Mouse (Mus musculus) A20 (cell line): ENCODE results near the gene Wdfy3.
"Not testable (repeated sequence)": the region's sequence is repeated elsewhere in the genome, so short reads cannot be mapped to it uniquely, and the experiment has no call there.

ENCODE experiments used
- DNase-seq: peaks from one replicate; pipeline ENCODE4 v3.0.0-alpha.2; 2011; ENCODE audit warnings: low read depth, low spot score

Gene Wdfy3

GRCm38 (mm10) chr5:102001026-102001425 is 68.7 kb downstream of the Wdfy3 start:
- DNase-seq, result no peak

- DNase-seq, result no peak
Observed at GRCm38 (mm10) chr5:101998971-101999370, 70.8 kb downstream of the Wdfy3 start.

GRCm38 (mm10) chr5:101996036-101996735 is 73.5 kb downstream of the Wdfy3 start:
- DNase-seq, result no peak

GRCm38 (mm10) chr5:101995451-101995995 is 74.2 kb downstream of the Wdfy3 start:
- DNase-seq, result no peak

GRCm38 (mm10) chr5:101993996-101994395 is 75.7 kb downstream of the Wdfy3 start:
- no peak for DNase-seq

GRCm38 (mm10) chr5:101992969-101993670 is 76.6 kb downstream of the Wdfy3 start:
- no peak for DNase-seq

- DNase-seq, result no peak
Observed at GRCm38 (mm10) chr5:101990298-101990845, 79.3 kb downstream of the Wdfy3 start.

- DNase-seq, result no peak
Observed at GRCm38 (mm10) chr5:101988476-101988875, 81.2 kb downstream of the Wdfy3 start.

- no peak for DNase-seq
Observed at GRCm38 (mm10) chr5:101986694-101987093, 83.0 kb downstream of the Wdfy3 start.

- no peak for DNase-seq
Observed at GRCm38 (mm10) chr5:101982239-101982638, 87.5 kb downstream of the Wdfy3 start.

GRCm38 (mm10) chr5:101979594-101979993 is 90.1 kb downstream of the Wdfy3 start:
- no peak for DNase-seq

GRCm38 (mm10) chr5:101972594-101972993 is 97.1 kb downstream of the Wdfy3 start:
- DNase-seq, result not testable (repeated sequence)

- DNase-seq, result no peak
Observed at GRCm38 (mm10) chr5:101968153-101968851, 101.4 kb downstream of the Wdfy3 start.

GRCm38 (mm10) chr5:101967832-101968152 is 101.9 kb downstream of the Wdfy3 start:
- no peak for DNase-seq

- no peak for DNase-seq
Observed at GRCm38 (mm10) chr5:101962824-101963223, 106.9 kb downstream of the Wdfy3 start.

GRCm38 (mm10) chr5:101959369-101959768 is 110.4 kb downstream of the Wdfy3 start:
- no peak for DNase-seq

GRCm38 (mm10) chr5:101958941-101959340 is 110.8 kb downstream of the Wdfy3 start:
- DNase-seq, result no peak

- no peak for DNase-seq
Observed at GRCm38 (mm10) chr5:101957419-101957818, 112.3 kb downstream of the Wdfy3 start.

- no peak for DNase-seq
Observed at GRCm38 (mm10) chr5:101954393-101955340, 115.1 kb downstream of the Wdfy3 start.

- no peak for DNase-seq
Observed at GRCm38 (mm10) chr5:101951918-101952317, 117.8 kb downstream of the Wdfy3 start.

GRCm38 (mm10) chr5:101949323-101949722 is 120.4 kb downstream of the Wdfy3 start:
- DNase-seq, result no peak
